Mouse (Mus musculus) lung, adult 2 months (tissue): ENCODE data around the gene Usp43.

ENCODE experiments used
- CTCF ChIP-seq: fragments of 200-500 bp; IDR thresholded peaks from 2 replicates; pipeline ENCODE4 v1.5.1; 2011; ENCODE audit warnings: mild to moderate bottlenecking, low read length, control low read depth; ENCODE audit not compliant: insufficient read depth
- POLR2A ChIP-seq: fragments of 200-500 bp; IDR thresholded peaks from 2 replicates; pipeline ENCODE4 v1.6.1; 2011; ENCODE audit warnings: low read depth, mild to moderate bottlenecking, control low read depth, low read length, borderline replicate concordance; ENCODE audit errors: extremely low read depth

DNA sequence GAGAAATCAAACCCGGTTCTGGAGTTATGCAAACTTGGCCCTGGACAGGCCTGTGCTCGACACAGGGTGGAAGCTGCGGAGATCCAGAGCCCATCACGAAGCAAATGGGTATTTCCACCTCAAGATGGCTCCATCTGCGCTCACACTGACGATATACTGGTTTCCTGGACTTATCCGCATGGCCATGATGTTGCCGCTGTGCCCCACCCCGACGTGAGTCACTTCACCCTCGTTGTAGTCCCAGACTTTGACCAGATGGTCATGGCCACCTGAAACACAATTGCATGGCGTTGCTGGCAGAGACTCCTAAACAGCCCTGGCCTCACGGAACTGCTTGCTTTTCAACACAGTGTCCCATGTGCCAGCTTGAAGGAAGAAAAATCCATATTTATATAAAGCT lies 3.0 kb upstream of the Usp43 start:
- TF ChIP-seq CTCF (no peak), POLR2A (no peak)
